Mouse (Mus musculus) thymus, postnatal 4 days (tissue): ENCODE measurements around the gene Pnpla1.

ENCODE experiments used
- DNase-seq: peaks from one replicate; pipeline ENCODE4 v3.0.0; 2021

Pnpla1 gene

DNA sequence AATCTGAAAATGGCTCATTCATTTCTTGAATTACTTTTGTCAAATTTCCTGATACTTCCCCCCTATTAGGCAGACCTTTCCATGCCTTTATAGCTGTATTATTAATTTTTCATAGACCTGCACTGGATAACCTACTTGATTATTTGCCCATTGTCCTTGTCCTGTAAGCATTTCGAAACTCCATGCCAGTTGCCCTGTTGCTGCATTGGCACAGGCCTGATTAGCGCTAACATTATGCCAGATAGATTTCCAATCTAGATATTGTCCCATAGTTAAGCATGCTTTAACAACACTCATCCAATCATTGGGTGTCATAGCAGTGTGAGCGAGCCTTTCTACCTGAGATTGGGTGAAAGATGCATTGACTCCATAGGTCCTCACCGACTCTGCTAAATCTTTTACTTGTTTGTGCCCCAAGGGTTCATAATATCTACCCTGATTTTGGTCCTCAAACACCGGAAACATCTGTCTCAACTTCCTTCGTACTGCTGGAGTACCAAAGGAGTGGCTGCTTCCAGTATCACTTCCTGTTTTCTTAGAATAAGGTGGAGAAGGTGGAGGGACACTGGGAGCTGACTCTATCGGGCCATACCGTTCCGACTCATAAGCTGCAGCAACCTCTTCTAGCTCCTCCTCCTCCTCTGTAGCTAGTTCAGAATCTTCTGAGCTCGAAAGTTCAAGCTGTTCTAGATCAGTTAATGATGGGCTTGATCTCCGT lies 36.0 kb downstream of the Pnpla1 start:
- no peak for DNase-seq

DNA sequence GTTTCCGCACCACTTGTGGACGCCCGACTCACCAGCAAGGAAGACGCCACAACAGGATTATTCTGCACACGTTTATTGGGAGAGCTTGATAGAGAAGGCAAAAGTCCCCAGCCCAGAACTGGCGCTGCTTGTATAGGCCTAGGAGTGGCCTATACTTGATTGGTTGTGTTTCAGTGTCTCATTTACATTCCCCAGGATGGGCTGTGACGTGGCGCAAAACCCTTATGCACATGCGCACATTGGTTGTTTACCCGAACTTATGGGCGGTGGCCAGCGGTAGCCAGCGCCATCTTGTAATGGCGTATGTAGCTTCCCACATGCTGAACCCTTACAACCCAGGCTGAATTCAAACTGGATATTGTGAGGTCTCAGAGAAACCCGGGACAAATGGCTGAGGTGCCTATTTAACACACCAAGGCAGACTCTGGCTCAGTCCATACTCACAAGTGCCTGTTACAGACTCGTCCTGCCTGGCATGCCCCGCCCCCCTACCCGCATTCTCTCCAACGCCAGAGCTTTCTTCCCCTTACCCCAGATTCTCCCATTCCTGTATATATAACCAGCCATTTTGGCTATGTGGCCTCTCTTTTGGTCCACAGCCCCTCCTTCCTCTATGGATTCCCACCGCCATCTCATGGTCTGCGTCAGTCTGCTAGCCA lies 37.1 kb downstream of the Pnpla1 start:
- DNase-seq, result no peak

DNA sequence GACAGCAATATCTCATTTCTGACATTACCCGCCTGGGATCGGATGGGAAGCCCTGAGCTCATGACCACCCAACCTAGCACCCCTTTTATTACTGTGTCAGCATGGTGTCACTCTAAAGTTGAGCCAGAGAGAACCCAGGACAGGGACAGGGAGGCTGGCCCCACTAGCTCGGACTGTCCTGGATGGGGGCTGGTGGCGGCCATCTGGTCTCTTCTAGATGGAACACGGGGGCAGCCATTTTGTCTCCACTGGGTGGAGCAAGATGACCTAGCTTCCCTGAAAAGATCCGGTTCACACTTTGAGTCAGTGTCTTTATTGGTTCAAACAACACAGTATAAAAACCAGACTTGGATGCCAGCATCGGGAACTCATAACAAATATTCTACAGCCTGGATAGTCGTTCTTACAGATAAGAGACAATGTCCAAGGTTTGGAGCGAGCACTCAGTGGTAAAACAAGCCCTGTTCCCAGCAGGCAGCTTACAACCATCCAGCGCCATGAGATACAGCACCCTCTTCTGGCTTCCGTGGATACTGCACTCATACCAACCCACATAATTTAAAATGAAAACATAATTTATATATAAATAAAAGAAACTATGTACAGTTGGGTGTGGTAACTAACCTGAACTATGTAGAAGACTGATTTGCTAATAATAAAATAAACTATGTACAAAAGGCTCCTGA lies 38.0 kb downstream of the Pnpla1 start:
- peak; percentile 42 for DNase-seq

DNA sequence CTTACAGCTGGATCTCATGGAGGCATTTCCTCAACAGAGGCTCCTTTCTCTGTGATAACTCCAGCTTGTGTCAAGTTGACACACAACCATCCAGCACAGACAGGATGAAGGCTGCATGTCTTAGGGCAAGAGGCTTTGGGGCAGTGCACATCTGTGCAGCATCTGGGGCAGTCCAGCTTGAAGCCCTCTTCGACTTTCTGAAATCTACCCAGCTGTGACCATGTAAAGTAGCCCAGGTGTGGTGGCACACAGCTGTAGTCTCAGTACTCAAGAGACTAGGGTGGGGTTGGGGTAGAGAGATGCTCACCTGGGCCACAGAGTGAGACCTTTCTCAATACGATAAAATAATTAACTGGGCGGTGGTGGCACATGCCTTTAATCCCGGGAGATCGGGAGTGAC lies 39.6 kb downstream of the Pnpla1 start:
- no peak for DNase-seq

DNA sequence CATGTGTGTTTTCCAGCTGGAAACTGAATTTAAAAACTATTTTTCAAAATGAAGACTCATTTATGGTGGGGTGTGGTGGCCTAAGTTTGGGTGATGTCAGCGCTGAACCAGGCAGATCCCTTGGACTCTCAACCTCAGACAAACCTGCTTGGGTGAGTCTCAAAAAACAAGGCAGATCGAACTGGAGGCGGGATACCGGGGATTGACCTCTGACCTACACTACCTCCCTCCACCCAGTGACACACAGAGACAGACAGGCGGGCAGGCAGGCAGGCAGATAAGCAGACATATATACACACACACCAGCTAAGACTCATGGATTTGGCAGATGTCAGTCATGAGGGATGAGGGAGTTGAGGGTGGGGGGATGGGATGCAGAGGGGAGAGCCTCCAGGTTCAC lies 40.0 kb downstream of the Pnpla1 start:
- no peak for DNase-seq

DNA sequence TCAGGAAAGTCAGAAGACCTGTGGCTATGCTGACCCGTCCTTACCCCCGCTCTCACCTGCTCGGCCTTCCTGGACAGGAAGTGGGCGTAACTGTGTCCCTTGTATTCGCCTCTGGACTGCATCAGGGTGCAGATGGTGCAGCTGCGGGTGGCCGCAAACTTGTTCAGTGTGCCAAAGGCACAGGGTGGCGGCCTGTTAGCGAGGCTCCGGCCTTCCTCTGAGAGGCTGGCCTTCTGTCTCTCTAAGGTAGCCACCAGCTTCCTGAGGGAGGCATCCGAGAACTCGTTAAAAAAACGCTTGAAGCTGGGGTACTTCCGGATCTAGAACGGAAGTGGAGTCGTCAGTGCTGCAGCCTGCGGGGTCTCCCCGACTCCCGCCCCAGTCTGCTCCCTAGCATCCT lies 41.2 kb downstream of the Pnpla1 start:
- DNase-seq, result no peak

DNA sequence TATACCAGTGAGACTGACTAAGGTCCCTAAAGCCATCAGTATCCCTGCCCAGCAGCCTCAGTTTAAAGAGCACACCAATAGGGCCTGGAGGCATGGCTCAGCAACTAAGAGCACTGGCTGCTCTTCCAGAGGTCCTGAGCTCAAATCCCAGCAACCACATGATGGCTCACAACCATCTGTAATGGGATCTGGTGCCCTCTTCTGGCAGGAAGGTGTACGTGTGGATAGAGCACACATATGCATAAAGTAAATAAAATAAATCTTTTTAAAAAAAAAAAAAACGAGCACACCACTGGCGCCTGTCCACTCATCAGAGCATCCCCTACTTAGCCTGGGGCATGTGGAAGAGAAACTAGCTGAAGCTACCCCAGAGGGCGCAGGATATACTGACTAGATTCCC lies 43.3 kb downstream of the Pnpla1 start:
- peak; percentile 50 for DNase-seq

DNA sequence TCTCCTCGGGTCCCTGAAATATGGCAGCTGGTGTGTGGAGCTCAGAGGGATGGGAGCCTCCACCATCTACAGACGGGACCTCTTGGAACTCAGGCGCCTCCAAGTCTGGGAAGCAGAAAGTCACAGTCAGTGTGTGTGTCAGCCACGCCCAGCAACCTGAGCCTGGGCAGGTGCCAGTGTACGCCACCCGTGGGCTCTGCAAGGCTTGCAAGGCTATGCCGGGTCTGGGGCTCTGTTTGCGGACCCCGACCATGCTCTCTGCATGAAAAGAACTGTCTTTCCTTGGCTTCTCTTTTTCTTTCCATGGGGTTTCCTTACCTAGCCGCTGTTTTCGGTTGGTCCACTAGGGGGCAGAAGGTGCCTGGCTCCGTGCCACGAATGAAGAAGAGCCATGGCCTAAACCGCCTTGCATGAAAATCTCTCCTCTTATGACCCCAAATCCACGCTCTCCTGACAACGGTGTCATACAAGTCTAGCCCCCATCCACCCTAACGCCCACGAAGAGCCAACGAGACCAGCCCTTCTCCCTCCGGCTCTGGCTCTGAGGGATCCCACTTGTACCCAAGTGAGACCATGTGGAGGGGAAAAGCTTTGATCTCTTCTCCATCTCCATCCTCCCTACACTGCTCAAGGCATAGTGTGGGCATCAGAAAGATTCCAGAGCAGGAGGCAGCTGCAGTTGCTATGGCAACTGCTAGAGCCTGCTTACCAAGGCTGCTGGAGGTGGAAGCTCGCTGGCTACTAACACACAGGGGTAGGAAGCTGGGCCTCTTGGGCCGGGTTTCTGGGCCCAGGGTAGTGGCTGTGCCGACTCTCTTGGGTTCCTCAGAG lies 46.5 kb downstream of the Pnpla1 start:
- DNase-seq, result peak; percentile 83

DNA sequence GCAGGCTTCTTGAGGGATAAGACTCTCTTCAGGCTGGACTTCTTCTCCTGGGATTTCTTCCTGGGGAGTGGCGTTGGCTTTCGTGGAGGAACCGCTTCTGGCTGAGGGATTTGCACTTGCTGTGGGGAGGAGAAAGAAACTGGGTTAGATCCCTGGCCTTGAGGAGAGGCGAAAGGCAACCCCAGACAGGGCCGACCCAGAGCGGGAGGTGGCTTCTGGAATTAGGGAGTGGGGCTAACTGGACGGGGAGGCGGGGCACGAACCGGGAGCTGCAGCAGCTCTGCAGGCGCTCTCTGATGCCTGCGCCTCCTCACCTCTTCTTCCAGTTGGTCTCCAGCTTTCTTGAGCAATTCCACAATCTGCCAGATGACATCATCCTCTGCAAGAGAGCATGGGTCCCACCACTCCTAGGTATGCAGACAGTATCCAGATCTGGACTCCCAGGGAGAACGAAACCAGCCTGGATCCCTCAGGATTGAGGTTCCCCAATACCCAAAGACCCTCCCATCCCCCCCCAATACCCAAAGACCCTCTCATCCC lies 47.2 kb downstream of the Pnpla1 start:
- DNase-seq, result no peak

DNA sequence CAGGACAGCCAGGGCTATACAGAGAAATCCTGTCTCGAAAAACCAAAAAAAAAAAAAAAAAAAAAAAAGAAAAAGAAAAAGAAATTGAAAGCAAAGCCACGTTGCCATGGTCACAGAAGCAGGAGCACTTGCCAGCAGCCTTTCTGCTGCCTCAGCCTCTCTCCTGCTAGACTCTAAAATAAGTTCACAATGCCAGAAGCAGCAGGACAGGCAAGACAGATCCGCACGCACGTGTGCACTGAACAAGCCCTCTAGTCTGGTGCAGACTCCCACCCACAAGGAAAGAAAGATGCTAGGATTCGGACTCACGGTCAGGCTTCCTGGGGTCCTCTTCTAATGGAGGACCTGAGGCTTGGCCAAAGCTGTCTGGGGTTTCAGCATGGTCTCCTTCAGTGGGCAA lies 49.7 kb downstream of the Pnpla1 start:
- peak; percentile 25 for DNase-seq

DNA sequence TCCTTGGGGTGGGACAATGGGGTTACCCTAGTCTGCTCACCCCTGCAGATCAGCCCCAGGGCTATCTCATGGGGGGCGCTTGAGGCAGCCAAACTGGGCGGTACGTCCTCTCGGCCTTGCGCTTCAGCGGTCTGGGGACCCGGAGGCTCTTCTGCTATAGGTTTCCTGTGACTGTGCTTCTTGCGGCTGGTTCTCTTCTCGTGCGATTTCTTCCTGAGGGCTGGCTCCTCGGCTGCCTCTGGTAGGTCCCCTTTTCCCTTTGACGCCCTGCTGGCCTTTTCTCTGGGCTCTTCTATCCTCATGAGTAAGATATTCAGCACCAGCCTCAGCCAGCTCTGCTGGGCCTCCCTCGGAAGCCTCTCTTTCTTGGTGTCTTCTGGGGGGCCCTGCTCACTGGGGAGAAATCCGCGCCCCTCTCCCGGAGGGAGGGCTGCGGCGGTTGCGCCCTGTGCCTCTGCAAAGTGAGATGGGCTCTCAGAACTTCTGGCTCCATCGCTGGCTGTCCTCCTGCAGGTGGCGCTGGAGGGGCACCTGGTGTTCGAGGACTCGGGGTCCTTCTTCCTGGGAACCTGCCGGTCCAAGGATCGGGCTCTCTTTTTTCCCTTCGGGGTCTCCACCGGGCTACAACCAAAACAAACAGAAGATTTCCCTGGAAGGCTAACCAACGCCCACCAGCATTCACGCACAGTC lies 51.2 kb downstream of the Pnpla1 start:
- DNase-seq, result peak; percentile 89

DNA sequence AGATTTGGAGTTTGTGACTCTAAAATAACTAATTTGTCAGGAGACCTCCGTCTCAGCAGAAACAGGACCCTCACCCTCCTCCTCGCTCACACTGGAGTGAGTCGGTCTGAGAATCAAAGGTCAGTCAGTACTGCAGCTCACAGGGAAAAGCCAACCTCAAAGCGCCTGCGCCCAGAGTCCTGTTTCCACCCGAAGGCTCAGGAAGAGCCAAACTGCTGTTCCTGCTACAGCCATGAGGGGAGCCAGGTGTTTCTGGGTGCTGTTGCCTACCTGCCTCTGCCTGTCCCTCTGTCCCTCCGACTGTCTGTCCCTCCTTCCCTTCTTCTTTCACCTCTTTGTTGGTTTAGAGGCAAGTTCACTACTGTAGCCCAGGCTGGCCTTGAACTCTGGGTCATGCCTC lies 51.9 kb downstream of the Pnpla1 start:
- peak; percentile 36 for DNase-seq

DNA sequence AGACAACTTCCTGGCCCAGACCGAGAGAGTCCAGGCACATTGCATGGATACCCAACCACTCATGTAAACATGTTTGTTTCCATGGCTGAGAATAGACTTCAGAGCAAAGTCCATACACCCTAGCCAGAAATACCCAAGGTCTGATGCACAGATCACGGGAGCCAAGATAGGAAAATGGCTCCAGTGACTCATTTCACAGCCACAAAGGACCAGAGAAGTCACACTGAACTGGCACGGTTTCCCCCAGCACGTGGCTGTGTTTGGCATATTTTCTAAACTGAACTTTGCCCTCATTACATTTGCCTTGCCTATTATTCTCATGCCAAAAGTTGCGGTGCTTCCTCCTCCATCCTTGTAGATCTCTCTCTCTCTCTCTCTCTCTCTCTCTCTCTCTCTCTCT lies 55.0 kb downstream of the Pnpla1 start:
- DNase-seq, result no peak

DNA sequence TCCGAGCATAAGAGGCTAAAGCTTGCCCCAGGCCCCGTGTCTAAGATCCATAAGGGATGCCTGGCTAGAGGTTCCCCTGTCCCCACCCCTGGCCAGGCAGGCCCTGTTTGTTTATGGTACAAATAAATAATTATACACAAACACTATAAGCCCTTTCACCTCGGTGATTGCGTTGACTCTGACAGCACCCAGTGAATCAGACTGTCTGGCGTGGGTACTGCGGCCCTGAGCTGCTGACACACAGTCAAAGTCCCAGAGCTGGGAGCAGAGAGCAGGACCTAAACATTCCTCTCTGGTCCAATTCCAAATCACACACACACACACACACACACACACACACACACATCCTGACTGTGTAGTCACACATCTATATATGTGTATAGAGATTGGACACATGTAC lies 55.7 kb downstream of the Pnpla1 start:
- DNase-seq, result no peak

DNA sequence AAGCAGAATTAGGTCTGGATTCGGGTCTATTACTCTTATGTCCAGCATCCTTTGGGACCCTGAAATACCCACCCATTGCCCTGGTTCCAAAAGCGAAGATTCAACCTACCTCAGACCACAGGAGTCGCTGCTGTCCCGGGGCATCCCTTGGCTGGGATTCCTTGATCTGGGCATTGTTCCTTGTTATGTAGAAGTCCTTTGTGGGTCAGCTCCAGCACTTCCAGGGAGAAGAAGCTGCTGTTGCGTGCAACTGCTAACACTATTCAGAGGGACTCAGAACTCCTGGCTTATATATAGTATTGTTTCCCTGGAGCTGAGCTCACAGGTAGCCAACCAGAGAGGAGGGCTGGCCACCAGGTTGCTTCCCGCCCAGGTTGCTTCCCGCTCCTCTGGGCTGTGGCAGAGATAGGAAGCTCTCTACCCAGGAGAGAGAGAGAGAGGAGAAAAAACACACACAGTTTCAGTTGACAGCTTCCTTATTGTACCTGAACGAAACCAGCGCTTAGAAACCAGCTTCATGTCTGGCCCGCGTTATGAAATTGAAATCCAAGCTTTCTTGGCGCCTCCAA lies 56.9 kb downstream of the Pnpla1 start, which contains the start of gene 4930539E08Rik:
4930539E08Rik (minus strand) TSS at position 265 of the 569 bp plus-strand sequence.
- no peak for DNase-seq

DNA sequence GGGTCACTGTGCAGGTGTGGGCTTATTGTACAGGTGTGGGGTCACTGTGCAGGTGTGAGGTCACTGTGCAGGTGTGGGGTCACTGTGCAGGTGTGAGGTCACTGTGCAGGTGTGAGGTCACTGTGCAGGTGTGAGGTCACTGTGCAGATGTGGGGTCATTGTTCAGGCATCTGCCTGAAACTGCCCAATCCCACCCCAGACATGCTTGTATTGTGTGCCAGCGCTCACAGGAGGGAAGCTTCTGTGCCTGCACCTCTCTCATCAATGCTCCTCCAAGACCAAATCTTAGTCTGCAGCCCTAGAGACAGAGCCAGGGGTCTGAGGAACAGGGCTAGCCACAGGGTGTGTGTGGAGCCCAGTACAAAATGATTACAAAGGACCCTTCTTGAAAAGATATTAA lies 58.3 kb downstream of the Pnpla1 start:
- DNase-seq, result no peak

DNA sequence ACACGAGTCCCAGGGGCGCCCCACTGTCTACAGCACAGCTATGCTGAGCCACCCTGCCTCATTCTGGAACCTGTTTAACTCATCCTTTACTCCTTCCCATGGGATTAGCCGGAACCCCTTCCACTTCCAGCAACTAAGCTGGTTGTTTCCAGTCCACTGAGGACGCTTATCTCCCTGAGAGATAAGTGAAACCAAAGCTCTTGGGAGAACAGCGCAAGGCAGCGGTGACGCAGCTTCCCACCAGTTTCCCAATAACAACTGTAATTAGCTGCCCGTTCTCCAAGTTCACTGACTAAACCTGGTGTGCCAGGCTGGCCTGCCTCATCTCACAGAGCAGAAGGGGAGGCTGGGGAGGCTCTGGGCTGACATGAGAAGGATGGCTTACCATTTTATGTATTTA lies 62.9 kb downstream of the Pnpla1 start:
- no peak for DNase-seq

DNA sequence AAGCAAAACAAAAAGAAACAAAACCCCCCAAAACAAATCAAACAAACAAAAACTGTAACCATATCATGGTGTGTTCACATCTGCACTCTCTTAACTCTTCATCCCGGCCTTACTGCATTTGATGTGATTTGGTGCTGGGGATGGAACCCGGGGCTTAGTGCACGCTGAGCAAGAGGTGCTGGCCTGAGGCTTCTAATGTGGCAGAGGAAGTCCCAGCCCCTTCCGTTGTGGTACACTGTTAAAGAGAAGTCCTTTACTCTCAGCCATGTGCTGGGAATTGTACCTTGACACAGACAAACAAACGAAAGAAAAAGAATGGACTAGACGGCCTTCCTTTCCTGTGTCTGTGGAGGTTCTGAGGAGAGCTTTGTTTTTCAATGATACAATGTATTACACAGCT lies 63.9 kb downstream of the Pnpla1 start:
- DNase-seq, result no peak

DNA sequence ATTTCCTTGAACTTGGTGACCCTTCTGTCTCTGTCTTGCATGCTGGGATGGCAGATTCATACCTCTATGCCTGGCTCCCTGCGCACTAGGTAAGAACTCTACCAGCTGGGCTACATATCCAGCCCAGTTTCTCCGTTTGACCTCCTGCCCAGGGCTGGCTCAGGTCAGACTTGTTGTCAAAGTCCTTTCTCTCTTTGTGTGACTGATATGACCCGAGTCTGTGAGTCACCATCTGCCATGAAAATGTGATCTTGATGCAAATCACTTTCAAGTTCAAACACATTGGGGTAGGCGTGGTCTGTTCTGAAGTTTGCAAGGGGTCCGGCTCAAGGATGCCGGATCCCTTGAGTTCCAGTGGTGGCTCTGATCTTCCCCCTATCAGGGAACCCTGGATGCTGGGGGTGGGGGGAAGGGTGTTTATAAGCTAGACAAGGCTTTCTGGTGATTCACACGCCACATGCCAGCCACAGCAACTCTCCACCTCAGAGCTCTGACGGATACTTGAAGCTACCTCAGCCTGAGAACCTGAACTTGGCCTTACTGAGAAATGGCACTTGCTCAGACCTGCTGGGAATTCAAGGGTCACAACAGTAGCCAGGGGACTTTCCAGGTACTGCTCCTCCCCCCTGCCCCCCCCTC lies 66.9 kb downstream of the Pnpla1 start:
- DNase-seq, result no peak

DNA sequence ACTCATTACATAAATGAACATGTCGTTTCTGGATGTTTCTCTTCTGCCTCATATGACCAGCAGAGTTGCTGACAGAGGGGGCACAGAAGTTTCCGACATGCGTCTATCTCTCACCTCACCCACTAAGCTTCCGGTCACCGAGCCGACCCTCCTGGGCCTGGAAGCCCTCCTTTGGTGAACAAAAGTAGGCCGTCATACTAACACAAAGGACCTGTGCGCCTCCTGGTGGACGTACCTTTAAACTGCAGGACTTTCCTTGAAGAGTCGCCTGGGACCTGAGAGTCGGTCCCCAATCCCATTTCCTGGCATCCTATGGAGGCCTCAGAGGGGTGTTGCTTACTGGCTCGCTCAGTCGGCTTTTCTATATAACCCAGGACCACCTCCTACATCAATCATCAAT lies 68.2 kb downstream of the Pnpla1 start:
- peak; percentile 88 for DNase-seq

DNA sequence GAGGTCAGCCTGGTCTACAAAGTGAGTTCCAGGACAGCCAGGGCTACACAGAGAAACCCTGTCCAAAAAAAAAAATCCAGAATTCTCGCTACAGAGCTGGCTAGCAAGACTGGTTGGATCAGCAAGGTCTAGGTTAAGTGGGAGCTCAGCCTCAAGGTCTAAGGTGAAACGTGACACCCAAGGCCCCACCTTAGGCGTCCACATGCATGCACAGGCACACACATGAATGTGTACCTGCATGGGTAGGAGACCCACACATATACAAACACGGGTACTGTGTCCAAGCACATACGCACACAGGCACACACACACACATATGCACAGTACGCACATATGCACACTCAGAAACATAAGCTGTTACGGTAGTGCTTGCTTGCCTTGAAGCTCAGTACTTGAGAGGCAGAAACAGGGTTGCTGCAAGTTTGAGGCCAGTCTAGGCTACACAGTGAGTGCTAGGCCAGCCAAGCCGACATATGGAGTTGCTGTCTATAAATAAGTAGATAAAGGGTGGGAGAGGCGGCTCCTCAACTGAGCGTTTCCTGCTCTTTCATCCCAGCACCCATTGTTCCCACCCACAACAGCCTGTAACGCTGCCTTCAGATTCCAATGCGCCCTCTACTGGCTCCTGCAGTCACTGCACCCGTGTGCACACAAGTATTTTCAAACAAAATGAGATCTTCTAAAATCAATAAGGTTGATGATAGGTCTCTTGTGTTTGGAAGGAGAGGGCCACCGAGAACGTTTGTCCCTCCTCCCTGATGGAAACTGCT lies 68.8 kb downstream of the Pnpla1 start:
- peak; percentile 77 for DNase-seq
